Comparison of ENCODE assay signal across 9 mouse cellular contexts in genomic region chr5:27677247-27677666, GRCm38 (mm10).
A peak's percentile ranks its signal among the peaks of the same experiment; 100 is the strongest.
DNase-seq lines count a peak whose midpoint lies in the region; ATAC-seq lines count a peak whose summit lies in the region.
"Had no signal": no experiment of that assay in that cellular context is flagged by ENCODE, and none has a peak within 500 bp of the region (broad histone marks: within the 10 kb centered on the region; RNA-seq: fewer than 3 reads in every experiment).

No protein-coding gene starts in this region.

- H3K4me3 ChIP-seq in hindbrain, embryonic 16.5 days (ENCODE audit: low read length), result no peak overlapping the region
- no peak overlapping the region for H3K4me3 ChIP-seq in midbrain, embryonic 15.5 days
- H3K4me3 ChIP-seq: myocyte had no signal

- no peak overlapping the region for H3K27ac ChIP-seq in hindbrain, embryonic 16.5 days (ENCODE audit: low read depth, low read length)
- no peak overlapping the region for H3K27ac ChIP-seq in midbrain, embryonic 15.5 days

- ATAC-seq in hindbrain, embryonic 16.5 days, result 0 out of 2 replicates have a peak, but pooled peaks have one; percentile 48
- ATAC-seq in midbrain, embryonic 15.5 days (replicated peaks), result peak; percentile 57; the same call in 1 of the 2 replicates

- H3K9me3 ChIP-seq in hindbrain, embryonic 16.5 days (ENCODE audit: control insufficient read depth, low read length), result no peaks in the 10 kb centered on the region
- no peaks in the 10 kb centered on the region for H3K9me3 ChIP-seq in midbrain, embryonic 15.5 days

- intact Hi-C loops in gastrocnemius, postnatal 14 days (cut with DNase I; ENCODE audit: low total_unique reads), result no loop called here

- no peak overlapping the region for H3K4me2 ChIP-seq in hindbrain, embryonic 16.5 days (ENCODE audit: low read length)
- H3K4me2 ChIP-seq in midbrain, embryonic 15.5 days, result no peak overlapping the region

- 62% methylated on average over 5 of the region's 5 CpGs for WGBS in hindbrain, embryonic 16.5 days
- WGBS in midbrain, embryonic 15.5 days, result 56% methylated on average over 5 of the region's 5 CpGs

- DNase-seq in gastrocnemius, postnatal 14 days, result peak; percentile 19
- no peak for DNase-seq in gastrocnemius, adult 18-20 months (ENCODE audit: low spot score)
- DNase-seq in adrenal gland, adult (ENCODE audit: inconsistent age in 2 of 2, low spot score in 1 of 2), result peak; percentile 51 to 81
- peak; percentile 51 for DNase-seq in embryo, embryonic 10 days (ENCODE audit: low spot score)
- DNase-seq in left cerebral cortex, adult 8-10 months (ENCODE audit: low spot score in 2 of 2), result peak; percentile 48 to 83
- no peak for DNase-seq in T-cell, adult 2 months (ENCODE audit: low spot score)

- H3K27me3 ChIP-seq in hindbrain, embryonic 16.5 days (replicated peaks; ENCODE audit: control insufficient read depth, insufficient read depth, low read length), result no peaks in the 10 kb centered on the region
- H3K27me3 ChIP-seq in midbrain, embryonic 15.5 days (replicated peaks), result no peaks in the 10 kb centered on the region

- no peaks in the 10 kb centered on the region for H3K4me1 ChIP-seq in hindbrain, embryonic 16.5 days (ENCODE audit: control insufficient read depth, insufficient read depth, low read depth, low read length)
- H3K4me1 ChIP-seq in midbrain, embryonic 15.5 days, result no peaks in the 10 kb centered on the region

- H3K9ac ChIP-seq in hindbrain, embryonic 16.5 days (ENCODE audit: low read depth, low read length), result no peak overlapping the region
- no peak overlapping the region for H3K9ac ChIP-seq in midbrain, embryonic 15.5 days

- peaks cover 13% of the 10 kb centered on the region for H3K36me3 ChIP-seq in hindbrain, embryonic 16.5 days (ENCODE audit: control insufficient read depth, insufficient read depth, low read length)
- peaks cover 3% of the 10 kb centered on the region for H3K36me3 ChIP-seq in midbrain, embryonic 15.5 days (replicated peaks)

Comparison
In these comparisons a context has a peak if more than half of its experiments do, and no peak if none do; other contexts are left out.
1. DNase-seq: peak in gastrocnemius, postnatal 14 days (single experiment), adrenal gland, adult (2 of 2), embryo, embryonic 10 days (single experiment) and left cerebral cortex, adult 8-10 months (2 of 2); none in gastrocnemius, adult 18-20 months (single experiment) and T-cell, adult 2 months (single experiment).